Mouse (Mus musculus) CH12.LX (cell line): ENCODE measurements around the gene Efnb2. TPM values are rescaled to one million over a fixed set of nuclear protein-coding genes. Genes with fewer than 3 reads are reported as not detected.

ENCODE experiments used
- DNase-seq: peaks from one replicate; pipeline ENCODE4 v3.0.0-alpha.2; 2013; ENCODE audit errors: extremely low read depth
- H3K27ac ChIP-seq: 2 replicates; pipeline ENCODE4 v1.5.1; 2012; ENCODE audit warnings: low read depth, mild to moderate bottlenecking, control low read depth, moderate library complexity; ENCODE audit not compliant: insufficient read depth
- H3K27me3 ChIP-seq: replicated peaks from 2 replicates; pipeline ENCODE3; 2012; ENCODE audit warnings: inconsistent platforms
- H3K36me3 ChIP-seq, 2 experiments: replicated peaks in 1 of 2; 2 replicates each; pipeline versions ENCODE3 to v1.6.1; 2012; ENCODE audit warnings: inconsistent platforms in 1 of 2, low read length in 1 of 2, mild to moderate bottlenecking in 1 of 2, mixed read lengths in 1 of 2, moderate library complexity in 1 of 2; ENCODE audit not compliant: control insufficient read depth in 1 of 2, insufficient read depth in 1 of 2
- H3K4me1 ChIP-seq, 2 experiments: 2 replicates each; pipeline ENCODE4 v1.6.1; 2012; ENCODE audit warnings: inconsistent platforms in 1 of 2, moderate library complexity in 1 of 2; ENCODE audit not compliant: insufficient read depth in 2 of 2, control insufficient read depth in 1 of 2
- H3K4me2 ChIP-seq: 2 replicates; pipeline ENCODE4 v1.6.1; 2012; ENCODE audit warnings: low read depth, mild to moderate bottlenecking, control low read depth; ENCODE audit not compliant: poor library complexity, insufficient read depth, severe bottlenecking
- H3K4me3 ChIP-seq, 3 experiments: fragments of 150-350 bp in 1 of 3; sonication (generic) in 1 of 3; replicated peaks in 1 of 3; 2 replicates each; pipeline versions ENCODE3 to v1.5.1; 2011 to 2012; ENCODE audit warnings: low read depth in 2 of 3, low read length in 2 of 3, mild to moderate bottlenecking in 2 of 3, moderate library complexity in 2 of 3, control low read depth in 1 of 3, improper control_type of control experiment in 1 of 3, inconsistent platforms in 1 of 3, mixed read lengths in 1 of 3; ENCODE audit not compliant: poor library complexity in 1 of 3
- H3K79me2 ChIP-seq: replicated peaks from 2 replicates; pipeline ENCODE4 v1.6.1; 2012; ENCODE audit warnings: mild to moderate bottlenecking, moderate library complexity; ENCODE audit not compliant: control insufficient read depth, poor library complexity, insufficient read depth, severe bottlenecking; ENCODE audit errors: extremely low read depth
- H3K9ac ChIP-seq: 2 replicates; pipeline ENCODE4 v1.6.1; 2012; ENCODE audit warnings: low read depth, mild to moderate bottlenecking, control low read depth, moderate library complexity; ENCODE audit not compliant: insufficient read depth
- H3K9me3 ChIP-seq: replicated peaks from 2 replicates; pipeline ENCODE3; 2012; ENCODE audit warnings: low read length, inconsistent platforms, mixed read lengths
- BHLHE40 ChIP-seq: IDR thresholded peaks from 2 replicates; pipeline ENCODE4 v1.6.1; 2011; ENCODE audit warnings: mild to moderate bottlenecking, low read depth, low read length, improper control_type of control experiment
- ELF1 ChIP-seq: IDR thresholded peaks from 2 replicates; pipeline ENCODE4 v1.6.1; 2014; ENCODE audit warnings: low read depth, mild to moderate bottlenecking, inconsistent platforms, low read length, improper control_type of control experiment
- EP300 ChIP-seq: IDR thresholded peaks from 2 replicates; pipeline ENCODE4 v1.6.1; 2011; ENCODE audit warnings: low read length, improper control_type of control experiment
- ETS1 ChIP-seq: conservative IDR thresholded peaks from 2 replicates; pipeline ENCODE4 v1.6.1; 2012; ENCODE audit warnings: low read depth, mild to moderate bottlenecking, inconsistent platforms, low read length, improper control_type of control experiment, moderate library complexity
- GABPA ChIP-seq: IDR thresholded peaks from 2 replicates; pipeline ENCODE4 v1.6.1; 2012; ENCODE audit warnings: low read depth, low read length, improper control_type of control experiment, inconsistent platforms; ENCODE audit not compliant: insufficient replicate concordance
- JUN ChIP-seq: IDR thresholded peaks from 2 replicates; pipeline ENCODE4 v1.6.1; 2011; ENCODE audit warnings: low read depth, mild to moderate bottlenecking, low read length, improper control_type of control experiment, moderate library complexity; ENCODE audit not compliant: insufficient read depth
- JUND ChIP-seq: conservative IDR thresholded peaks from 2 replicates; pipeline ENCODE4 v1.6.1; 2011; ENCODE audit warnings: low read depth, low read length, improper control_type of control experiment
- MAFK ChIP-seq: IDR thresholded peaks from 2 replicates; pipeline ENCODE4 v1.6.1; 2011; ENCODE audit warnings: low read length, improper control_type of control experiment; ENCODE audit not compliant: insufficient replicate concordance
- MAX ChIP-seq: IDR thresholded peaks from 2 replicates; pipeline ENCODE4 v1.6.1; 2011; ENCODE audit warnings: low read length, improper control_type of control experiment
- MAZ ChIP-seq: IDR thresholded peaks from 2 replicates; pipeline ENCODE4 v1.6.1; 2012; ENCODE audit warnings: low read depth, mild to moderate bottlenecking, inconsistent platforms, low read length, improper control_type of control experiment, moderate library complexity
- MEF2A ChIP-seq: IDR thresholded peaks from 2 replicates; pipeline ENCODE4 v1.6.1; 2014; ENCODE audit warnings: low read depth, mild to moderate bottlenecking, inconsistent platforms, low read length, improper control_type of control experiment, borderline replicate concordance
- MXI1 ChIP-seq: IDR thresholded peaks from 2 replicates; pipeline ENCODE4 v1.6.1; 2011; ENCODE audit warnings: mild to moderate bottlenecking, low read depth, low read length, improper control_type of control experiment
- MYC ChIP-seq: IDR thresholded peaks from 2 replicates; pipeline ENCODE4 v1.6.1; 2011; ENCODE audit warnings: low read depth, mild to moderate bottlenecking, improper control_type of control experiment, low read length
- NRF1 ChIP-seq: IDR thresholded peaks from 2 replicates; pipeline ENCODE4 v1.6.1; 2014; ENCODE audit warnings: low read depth, mild to moderate bottlenecking, inconsistent platforms, low read length, improper control_type of control experiment, moderate library complexity
- POLR2AphosphoS2 ChIP-seq: IDR thresholded peaks from 2 replicates; pipeline ENCODE4 v1.6.1; 2011; ENCODE audit warnings: low read depth, low read length, improper control_type of control experiment
- TCF12 ChIP-seq: IDR thresholded peaks from 2 replicates; pipeline ENCODE4 v1.6.1; 2014; ENCODE audit warnings: low read depth, mild to moderate bottlenecking, inconsistent platforms, low read length, improper control_type of control experiment
- UBTF ChIP-seq: IDR thresholded peaks from 2 replicates; pipeline ENCODE4 v1.6.1; 2012; ENCODE audit warnings: low read depth, mild to moderate bottlenecking, inconsistent platforms, low read length, improper control_type of control experiment, moderate library complexity
- ZC3H11A ChIP-seq: IDR thresholded peaks from 2 replicates; pipeline ENCODE4 v1.6.1; 2012; ENCODE audit warnings: low read depth, mild to moderate bottlenecking, inconsistent platforms, low read length, improper control_type of control experiment
- ZKSCAN1 ChIP-seq: IDR thresholded peaks from 2 replicates; pipeline ENCODE4 v1.6.1; 2012; ENCODE audit warnings: low read depth, inconsistent platforms, low read length, improper control_type of control experiment, borderline replicate concordance
- ZMIZ1 ChIP-seq: IDR thresholded peaks from 2 replicates; pipeline ENCODE4 v1.6.1; 2012; ENCODE audit warnings: low read depth, mild to moderate bottlenecking, inconsistent platforms, low read length, improper control_type of control experiment
- dilution Hi-C: fragments of 300-500 bp; cut with MboI; formaldehyde crosslinking; loops from 2 replicates; pipeline ENCODE4 v1.14.3; 2020; ENCODE audit warnings: low sequenced_read_pairs; ENCODE audit not compliant: extremely low pct_unique_long_range_greater_than_20kb, extremely low pct_ligation_motif_present
- in situ Hi-C: fragments of 300-500 bp; cut with MboI; formaldehyde crosslinking; loops from 3 replicates; pipeline ENCODE4 v1.14.3; 2019; ENCODE audit warnings: low sequenced_read_pairs, low pct_ligation_motif_present, low pct_unique_long_range_greater_than_20kb, mixed read lengths
- polyA plus RNA-seq: library from polyadenylated mRNA; unstranded; fragments of >175 nt; gene quantifications from 2 replicates; pipeline ENCODE4 v1.2.1, GENCODE M21; 2012; ENCODE audit warnings: low read depth; ENCODE audit not compliant: insufficient read length
- total RNA-seq, 2 experiments: library from RNA; depleted of rRNA; stranded (reverse); fragments of 300-350 nt in 1 of 2; fragments of >200 nt in 1 of 2; gene quantifications; 2 replicates each; pipeline ENCODE4 v1.2.3; 2012 to 2014

The Efnb2 gene
- total and polyA plus RNA-seq, 3 experiments = 0.06 to 0.25 TPM; not detected in 1

DNA sequence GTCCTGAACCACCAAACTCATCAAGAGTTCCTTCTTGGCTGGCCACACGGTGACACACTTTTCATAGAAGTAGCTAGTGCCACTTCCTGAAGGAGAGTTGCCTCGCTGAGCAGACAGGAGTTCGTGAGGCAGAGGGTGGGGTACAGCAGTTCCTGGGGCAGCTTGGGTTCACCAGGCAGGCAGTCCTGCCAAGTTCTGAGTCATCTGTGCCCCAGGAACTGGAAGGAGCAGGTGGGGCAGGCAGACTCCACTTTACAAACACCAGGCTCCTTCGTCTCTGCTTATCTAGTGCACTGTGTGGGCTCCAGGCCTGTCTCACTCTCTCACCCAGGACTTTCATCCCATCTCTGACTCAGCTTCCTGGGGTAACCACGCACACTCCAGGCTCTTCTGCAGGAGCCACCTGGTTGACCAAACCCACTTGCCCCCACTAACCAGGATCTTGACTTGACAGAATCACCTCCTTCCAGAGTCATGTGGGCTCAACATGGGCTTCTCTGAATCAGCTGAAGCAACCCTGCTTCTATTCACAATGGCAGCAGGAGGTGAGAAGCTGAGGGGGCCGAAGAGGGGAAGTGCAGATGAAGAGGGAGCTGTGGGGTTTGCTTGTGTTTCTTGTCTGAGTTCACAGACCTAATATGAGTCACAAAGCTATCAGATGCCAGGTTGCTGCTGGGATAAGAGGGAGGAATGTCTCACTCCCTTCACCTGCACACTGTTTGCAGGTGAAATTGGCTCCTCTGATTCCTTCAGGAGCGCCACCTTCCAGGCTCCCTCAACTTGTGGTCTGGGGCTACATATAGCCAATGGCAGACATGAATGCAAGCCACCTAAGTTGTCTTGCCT lies 58.2 kb downstream of the Efnb2 start:
- dilution Hi-C loops = no loop called here
- H3K4me2 ChIP-seq = no peak overlapping the region

DNA sequence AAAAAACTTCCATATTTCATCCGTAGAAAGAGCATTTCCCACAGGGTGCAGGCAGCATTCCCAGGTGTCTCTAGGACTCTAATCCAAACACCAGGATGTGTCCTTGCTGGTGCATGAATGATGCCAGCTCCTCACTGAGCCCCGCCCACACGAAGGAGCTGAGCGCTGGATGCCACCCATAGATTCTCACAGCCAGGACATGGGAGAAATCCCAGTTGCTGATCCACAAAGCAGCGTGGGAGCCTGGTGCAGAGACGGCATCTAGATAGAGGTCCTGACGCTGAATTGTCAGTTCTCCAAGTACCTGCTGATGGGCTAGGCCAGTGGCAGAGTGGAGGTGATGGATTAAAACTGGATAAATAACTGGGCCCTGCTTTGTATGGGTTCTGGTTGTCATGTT lies 61.1 kb downstream of the Efnb2 start:
- dilution Hi-C loops = no loop called here
- Histone ChIP-seq H3K4me2 (no peak overlapping the region), H3K27me3 (no peaks in the 10 kb centered on the region), H3K4me3 (no peak overlapping the region), H3K9ac (no peak overlapping the region), H3K36me3 (no peaks in the 10 kb centered on the region), H3K4me1 (no peaks in the 10 kb centered on the region), H3K9me3 (peaks cover 68% of the 10 kb centered on the region), H3K27ac (no peak overlapping the region), H3K79me2 (no peaks in the 10 kb centered on the region)
- TF ChIP-seq POLR2AphosphoS2 (no peak), JUN (no peak), ZC3H11A (no peak), ELF1 (no peak), MEF2A (no peak), UBTF (no peak), EP300 (no peak), ZMIZ1 (no peak), MAZ (no peak), JUND (no peak), MXI1 (no peak)
- in situ Hi-C loops = no loop called here
- no peak for DNase-seq

More for the DNA sequence above, 58.2 kb downstream of the Efnb2 start:
- Histone ChIP-seq H3K4me3 (no peak overlapping the region), H3K9me3 (peaks cover 73% of the 10 kb centered on the region), H3K27ac (no peak overlapping the region), H3K79me2 (no peaks in the 10 kb centered on the region), H3K4me1 (no peaks in the 10 kb centered on the region), H3K27me3 (no peaks in the 10 kb centered on the region), H3K9ac (no peak overlapping the region), H3K36me3 (no peaks in the 10 kb centered on the region)
- in situ Hi-C loops = no loop called here
- TF ChIP-seq ZKSCAN1 = no peak
- TF ChIP-seq ETS1 = no peak
- no peak for TF ChIP-seq TCF12
- TF ChIP-seq ZC3H11A = no peak
- TF ChIP-seq MXI1 = no peak
- no peak for TF ChIP-seq POLR2AphosphoS2
- no peak for TF ChIP-seq GABPA
- no peak for TF ChIP-seq NRF1
- no peak for TF ChIP-seq JUND
- no peak for TF ChIP-seq BHLHE40
- no peak for TF ChIP-seq MYC
- no peak for TF ChIP-seq MAFK
- TF ChIP-seq MAX = no peak
- no peak for DNase-seq
